Mouse (Mus musculus) cerebellum, adult 18-20 months (tissue): ENCODE measurements around the gene Nav3.
"Not testable (repeated sequence)": the region's sequence is repeated elsewhere in the genome, so short reads cannot be mapped to it uniquely, and the experiment has no call there.

Source experiments
- DNase-seq, 2 experiments: peaks; one replicate each; pipeline ENCODE4 v3.0.0; 2021

The Nav3 gene

DNA sequence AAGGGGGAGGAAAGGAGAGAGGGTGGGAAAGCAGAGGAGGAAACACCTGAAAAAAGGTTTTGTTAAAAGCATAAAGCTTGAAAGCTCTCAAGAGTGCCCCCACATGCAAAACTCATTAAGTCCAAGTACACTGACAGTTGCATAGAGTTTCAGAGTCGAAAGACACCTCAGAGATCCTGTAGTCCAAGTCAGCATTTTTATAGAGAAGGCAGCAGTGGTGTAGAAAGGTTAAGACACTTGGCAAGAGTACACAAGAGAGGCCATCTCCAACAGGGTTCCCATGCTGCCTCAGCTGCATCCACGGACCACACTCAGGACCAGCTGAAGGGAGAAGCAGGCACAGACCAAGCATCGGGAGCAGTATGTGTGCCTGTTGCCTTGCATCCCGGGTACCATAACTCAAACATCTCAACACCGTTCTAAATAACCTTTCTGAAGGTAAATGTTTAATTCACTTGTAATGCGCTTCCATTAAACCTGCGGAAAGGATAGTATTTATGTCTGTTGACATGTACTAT is 421.4 kb downstream of the Nav3 start:
- DNase-seq: no peak

DNA sequence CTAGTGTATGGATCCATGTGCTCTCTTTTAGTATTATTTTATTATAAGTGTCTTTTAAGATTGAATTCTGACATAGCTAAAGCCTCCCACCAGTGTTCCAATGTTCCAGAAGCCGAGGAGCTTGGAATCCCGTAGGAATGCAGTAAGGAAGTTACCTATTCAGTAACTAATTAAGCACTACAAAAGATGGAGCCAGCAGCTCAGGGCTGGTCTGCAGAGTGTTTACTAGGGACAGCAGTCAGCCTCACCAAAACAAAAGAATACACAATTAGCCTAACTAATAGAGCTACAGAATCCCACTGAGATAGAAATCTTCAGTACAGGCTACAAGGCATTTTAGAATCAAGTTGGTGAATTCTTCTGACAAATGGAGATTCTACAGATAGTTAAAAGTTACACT is 431.1 kb downstream of the Nav3 start:
- DNase-seq: not testable (repeated sequence)

GRCm38 (mm10) chr10:110022100-110022499 is 433.9 kb downstream of the Nav3 start:
- no peak for DNase-seq

DNA sequence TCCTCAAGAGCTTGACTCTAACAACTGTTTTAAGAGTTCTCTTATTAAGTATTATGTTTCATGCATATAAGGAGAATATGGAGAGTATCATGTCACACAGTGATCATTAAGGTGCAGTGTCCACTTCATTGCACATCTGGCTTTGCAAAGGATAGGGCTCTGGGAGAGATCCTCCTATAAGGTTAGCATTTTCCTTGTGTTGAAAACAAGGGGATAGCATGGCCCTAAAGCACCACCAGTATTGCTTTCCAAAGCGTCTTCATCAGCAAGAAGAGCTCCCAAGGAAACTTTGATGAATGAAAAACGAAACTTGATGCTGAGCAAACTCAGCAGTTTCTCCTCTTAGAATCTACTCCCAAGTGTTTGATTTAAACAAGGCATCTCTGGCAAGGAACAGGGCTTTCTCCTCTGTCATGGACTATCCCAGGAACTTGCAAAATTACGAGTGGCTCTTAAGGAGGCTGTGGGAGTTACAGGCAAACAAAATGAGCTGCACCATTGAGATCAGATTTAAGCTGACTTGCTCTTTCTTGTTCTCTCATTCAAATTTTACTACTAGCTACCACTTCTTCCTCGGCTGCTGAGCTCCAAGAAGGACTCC is 436.6 kb downstream of the Nav3 start:
- no peak for DNase-seq

DNA sequence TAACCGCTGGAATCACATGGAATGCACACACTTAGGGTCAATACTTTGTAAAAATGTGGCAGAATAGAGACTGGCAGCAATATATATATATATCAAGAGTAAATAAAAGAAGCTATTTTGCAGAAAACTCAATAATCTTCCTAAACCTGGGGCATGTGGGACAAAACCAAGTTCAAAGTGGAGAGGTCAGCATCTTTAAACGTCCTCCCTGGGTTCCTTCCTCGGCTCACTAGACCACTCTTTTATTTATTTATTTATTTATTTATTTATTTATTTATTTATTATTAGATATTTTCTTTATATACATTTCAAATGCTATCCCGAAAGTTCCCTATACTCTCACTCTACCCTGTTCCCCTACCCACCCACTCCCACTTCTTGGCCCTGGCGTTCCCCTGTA is 454.7 kb downstream of the Nav3 start:
- not testable (repeated sequence) for DNase-seq

GRCm38 (mm10) chr10:110000755-110001247 is 455.2 kb downstream of the Nav3 start:
- no peak for DNase-seq

DNA sequence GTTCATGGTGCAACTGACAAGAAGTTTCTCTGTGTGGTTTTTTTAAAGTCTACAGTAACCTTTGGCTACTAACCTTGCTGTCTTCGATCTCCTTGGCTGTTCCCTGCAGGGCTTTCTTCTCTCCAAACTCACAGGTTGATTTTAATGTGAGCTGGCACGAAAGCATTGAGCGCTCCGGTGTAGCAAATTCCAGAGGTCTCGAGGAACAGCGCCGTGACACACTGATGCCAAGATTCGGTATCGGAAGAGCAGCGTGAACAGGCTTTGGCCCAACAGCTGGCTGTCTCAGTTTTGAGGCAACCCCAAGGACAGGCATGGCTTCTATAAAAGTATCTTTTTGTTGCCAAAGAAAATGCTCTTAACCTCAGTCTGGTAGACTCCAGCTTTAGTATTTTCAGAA is 456.1 kb downstream of the Nav3 start:
- DNase-seq: no peak

- no peak for DNase-seq
Measured at GRCm38 (mm10) chr10:109994302-109994701, 461.7 kb downstream of the Nav3 start.

GRCm38 (mm10) chr10:109985824-109986485 is 470.0 kb downstream of the Nav3 start:
- no peak for DNase-seq

GRCm38 (mm10) chr10:109976351-109976750 is 479.7 kb downstream of the Nav3 start:
- DNase-seq: no peak

DNA sequence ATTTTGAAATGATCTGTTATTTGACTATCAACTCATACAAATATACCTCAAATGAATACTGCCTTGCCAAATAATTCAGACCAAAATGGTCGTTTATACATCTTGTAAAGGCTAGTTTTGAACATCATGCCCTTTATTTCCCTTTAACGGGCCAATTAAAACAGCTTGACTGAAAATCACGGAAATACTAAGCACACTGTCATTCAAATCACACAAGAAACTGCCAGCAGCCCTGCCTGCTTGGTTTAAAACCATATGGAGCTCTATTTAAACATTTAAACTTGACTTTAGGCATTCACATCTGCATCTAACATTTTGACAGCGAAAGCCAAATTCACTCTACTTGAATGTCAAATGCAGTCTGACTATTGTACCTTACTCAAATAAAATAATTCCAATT is 481.8 kb downstream of the Nav3 start:
- no peak for DNase-seq

DNA sequence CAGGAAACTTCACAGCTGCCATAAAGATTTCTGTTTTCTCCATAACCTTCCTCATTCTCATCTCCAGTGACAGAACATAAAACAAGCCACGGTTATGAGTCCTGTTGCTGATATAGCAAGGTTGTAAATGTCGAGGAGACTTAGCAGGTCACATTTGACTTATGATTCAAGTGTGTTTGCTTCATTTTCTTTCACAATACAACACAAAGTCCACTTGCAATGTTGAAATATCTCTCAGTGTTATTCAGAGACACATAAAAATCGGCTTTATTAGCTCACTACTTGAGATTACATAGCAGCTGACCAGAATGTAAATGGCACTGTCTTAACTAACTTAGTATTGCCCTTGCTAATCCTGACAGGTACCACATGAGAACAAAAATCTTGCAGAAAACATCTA is 482.5 kb downstream of the Nav3 start:
- DNase-seq: no peak

DNA sequence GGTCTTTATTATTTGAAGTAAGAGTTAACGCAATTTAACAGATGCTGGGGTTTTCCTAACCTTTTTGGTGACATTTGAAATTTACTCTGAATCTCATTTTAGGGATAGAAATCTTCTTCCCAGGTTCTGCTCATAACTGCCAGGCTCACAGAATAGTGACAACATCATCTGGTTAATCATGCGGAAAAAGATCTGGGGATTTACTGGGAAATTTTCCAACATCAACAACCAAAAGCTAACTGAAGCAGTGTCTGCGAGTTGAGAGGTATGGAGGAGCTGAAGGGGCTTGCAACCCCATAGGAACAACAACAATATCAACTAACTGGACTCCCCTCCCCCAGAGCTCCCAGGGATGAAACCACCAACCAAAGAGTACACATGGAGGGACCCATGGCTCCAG is 505.7 kb downstream of the Nav3 start:
- no peak for DNase-seq

DNA sequence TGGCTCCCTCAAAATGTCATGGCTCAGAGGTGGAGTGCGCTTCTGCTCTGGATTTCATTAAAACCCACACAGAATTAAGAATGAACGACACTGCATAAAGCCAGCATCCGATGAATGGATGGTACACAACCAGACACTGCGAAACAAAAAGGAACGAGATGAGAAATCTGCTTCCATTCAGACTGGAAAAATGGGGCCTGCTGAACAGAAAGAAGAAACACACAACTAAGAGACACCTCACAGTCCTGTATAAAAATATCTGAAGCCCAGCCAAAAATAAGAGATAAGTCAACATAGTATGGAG is 526.7 kb downstream of the Nav3 start:
- no peak for DNase-seq

DNA sequence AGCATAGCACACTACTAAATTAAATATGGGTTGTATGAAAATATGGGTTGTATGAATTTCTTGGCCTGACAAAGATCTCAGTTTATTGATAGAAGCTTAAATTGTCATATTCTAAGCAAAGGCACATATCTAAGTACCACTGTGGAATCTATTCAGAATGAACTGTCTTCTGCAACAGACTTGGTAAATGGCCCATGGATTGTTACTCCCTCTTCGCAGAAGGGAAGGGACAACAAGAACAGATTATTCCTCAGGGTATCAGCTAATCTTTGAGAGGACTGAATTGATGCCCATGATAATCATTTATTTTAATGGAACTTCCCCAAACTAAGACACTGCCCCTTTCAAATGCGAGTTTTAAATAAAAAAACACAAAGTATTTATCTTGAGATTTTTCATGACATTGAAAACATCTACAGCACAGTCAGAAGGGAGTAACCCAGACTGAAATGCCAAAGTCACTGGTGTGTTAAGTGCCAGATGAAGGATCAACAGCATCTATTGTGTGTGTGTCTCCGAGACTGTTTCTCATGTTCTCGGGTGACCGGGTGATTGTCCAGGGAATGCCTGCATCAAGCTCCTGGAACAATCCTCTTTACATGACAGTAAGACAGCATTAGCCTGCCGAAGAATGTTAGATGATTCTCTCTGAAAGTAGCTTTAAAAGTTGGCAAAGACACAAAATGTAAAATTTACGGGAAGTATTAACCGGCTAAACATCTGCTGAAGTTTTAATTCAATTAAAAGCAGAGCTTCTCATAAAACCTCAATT is 527.3 kb downstream of the Nav3 start:
- DNase-seq: no peak

DNA sequence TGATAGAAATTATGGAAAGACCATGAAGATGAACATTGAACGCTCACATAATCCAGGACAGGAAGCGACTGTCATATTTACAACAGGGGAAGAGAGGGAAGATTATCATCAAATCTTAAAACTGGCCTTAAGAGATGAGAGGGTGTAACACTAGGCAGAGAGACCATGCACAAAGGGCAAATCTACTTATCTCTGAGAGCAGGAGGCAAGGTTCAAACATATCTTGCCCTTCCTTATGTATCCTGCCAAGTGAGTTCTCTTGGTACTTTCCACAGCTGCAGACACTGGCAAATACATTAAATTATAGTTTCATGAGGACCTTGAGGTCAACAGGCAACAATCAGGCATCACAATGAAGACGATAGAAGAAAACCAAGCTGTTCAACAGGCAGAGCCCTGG is 529.9 kb downstream of the Nav3 start:
- DNase-seq: no peak

GRCm38 (mm10) chr10:109924136-109924535 is 531.9 kb downstream of the Nav3 start:
- DNase-seq: no peak

DNA sequence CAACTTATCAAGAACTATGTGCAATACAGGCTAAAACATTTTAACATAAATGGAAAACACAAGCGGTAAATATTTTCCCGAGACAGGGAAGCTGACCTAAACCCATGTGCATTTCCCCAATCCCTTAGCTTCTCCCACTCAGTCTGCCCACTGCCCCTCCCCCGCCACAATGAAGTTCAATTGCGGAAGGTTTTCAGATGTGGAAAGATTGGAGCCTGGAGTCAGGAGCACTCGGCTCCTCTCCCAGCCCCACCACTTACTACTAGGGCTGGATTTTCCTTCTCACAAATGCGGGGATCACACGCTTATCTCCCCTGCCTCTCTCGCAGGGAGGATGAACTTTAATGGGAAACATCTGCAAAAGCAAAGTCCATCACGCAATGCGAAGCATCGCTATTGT is 534.6 kb downstream of the Nav3 start:
- no peak for DNase-seq

DNA sequence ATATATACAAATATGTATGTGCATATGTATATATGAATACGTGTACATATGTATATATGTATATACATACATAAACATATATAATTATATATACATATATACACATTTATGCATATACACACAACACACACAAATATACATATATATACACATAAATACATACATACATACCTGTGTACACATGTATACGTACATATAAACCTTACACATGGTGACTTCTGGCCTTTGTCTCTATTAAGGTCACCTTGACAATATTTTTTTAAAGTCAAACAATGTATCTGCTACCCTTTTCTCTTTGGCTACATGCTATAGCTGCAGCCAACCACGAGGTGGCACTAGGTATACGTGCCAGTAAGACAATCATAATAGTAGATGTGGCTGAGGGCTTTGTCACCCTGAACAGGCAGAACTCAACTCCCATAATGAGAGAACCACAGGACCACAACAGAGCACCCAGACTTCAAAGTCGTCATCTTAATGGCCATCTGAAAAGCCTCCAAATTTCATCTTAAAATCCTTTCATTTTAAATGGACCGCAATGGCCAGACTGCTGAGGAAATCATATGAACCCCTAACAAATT is 535.3 kb downstream of the Nav3 start:
- DNase-seq: peak; percentile 60 to 67

- no peak for DNase-seq
Measured at GRCm38 (mm10) chr10:109919515-109919914, 536.5 kb downstream of the Nav3 start.

DNA sequence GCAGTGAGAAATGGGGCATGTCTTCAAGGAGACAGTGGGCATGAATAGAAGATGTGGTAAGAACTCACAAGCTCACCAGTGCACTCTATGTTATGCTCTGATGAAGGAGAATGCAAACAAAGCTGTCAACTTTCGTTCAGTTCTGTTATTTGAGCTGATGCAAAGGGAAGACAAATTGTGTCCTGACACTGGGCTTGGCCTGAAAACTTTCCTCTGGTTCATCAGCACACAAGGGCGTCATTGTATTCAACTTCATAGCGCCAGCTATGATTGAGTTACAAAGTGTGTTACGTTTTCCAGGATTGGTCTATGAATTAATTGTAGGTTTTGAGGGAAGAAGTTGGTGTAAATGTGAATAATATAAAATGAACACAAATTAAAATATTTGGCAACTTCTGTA is 548.8 kb downstream of the Nav3 start:
- no peak for DNase-seq

DNA sequence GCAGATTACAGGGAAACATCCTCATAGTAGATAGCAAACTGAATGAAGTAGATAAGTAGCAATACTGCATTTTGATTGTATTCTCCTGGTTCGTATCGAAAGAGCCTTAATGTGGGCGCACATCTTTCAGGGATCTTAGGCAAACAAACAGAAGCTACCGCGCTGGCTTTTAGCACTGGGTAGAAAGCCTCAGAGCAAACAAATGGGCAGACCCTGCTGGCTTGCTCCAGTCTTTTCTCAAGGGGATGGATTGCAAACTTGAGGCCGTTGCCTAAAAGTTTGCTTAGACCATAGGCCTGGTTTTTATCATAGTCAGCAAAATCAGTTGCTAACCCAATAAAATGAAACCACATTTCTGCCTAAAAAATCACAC is 549.6 kb downstream of the Nav3 start:
- DNase-seq: no peak

GRCm38 (mm10) chr10:109905649-109906412 is 550.2 kb downstream of the Nav3 start:
- DNase-seq: no peak
